Mouse (Mus musculus) G1E (cell line): ENCODE data around the gene Tuba3a. TPM values are rescaled to one million over a fixed set of nuclear protein-coding genes. Genes with fewer than 3 reads are reported as not detected.

Experiments
- ATAC-seq: 2 replicates; pipeline ENCODE4 v1.8.0; 2016; ENCODE audit warnings: mild to moderate bottlenecking; ENCODE audit not compliant: insufficient number of reproducible peaks, poor library complexity, low FRiP score, severe bottlenecking; ENCODE audit errors: extremely low read depth
- DNase-seq: peaks from one replicate; pipeline ENCODE4 v3.0.0; 2012; ENCODE audit warnings: low spot score
- H3K27me3 ChIP-seq: 2 replicates; pipeline ENCODE4 v1.6.1; 2012; ENCODE audit warnings: mild to moderate bottlenecking, low read length, inconsistent platforms; ENCODE audit not compliant: insufficient read depth
- H3K36me3 ChIP-seq: replicated peaks from 2 replicates; pipeline ENCODE3; 2012; ENCODE audit warnings: mild to moderate bottlenecking, inconsistent platforms
- H3K4me1 ChIP-seq: 2 replicates; pipeline ENCODE4 v1.6.1; 2012; ENCODE audit warnings: low read depth, low read length, inconsistent platforms, mixed read lengths; ENCODE audit not compliant: insufficient read depth
- H3K4me3 ChIP-seq: 2 replicates; pipeline ENCODE4 v1.5.1; 2012; ENCODE audit warnings: low read depth, mild to moderate bottlenecking, inconsistent platforms, low read length, moderate library complexity, mixed read lengths
- H3K9me3 ChIP-seq: replicated peaks from 2 replicates; pipeline ENCODE4 v1.6.1; 2012; ENCODE audit warnings: inconsistent platforms
- CTCF ChIP-seq: IDR thresholded peaks from 2 replicates; pipeline ENCODE4 v1.5.1; 2012; ENCODE audit warnings: low read depth, low read length, inconsistent platforms, mixed read lengths
- GATA1 ChIP-seq: IDR thresholded peaks from 2 replicates; pipeline ENCODE4 v1.6.1; 2012; ENCODE audit warnings: borderline replicate concordance, low read length, inconsistent platforms, mixed read lengths
- GATA2 ChIP-seq: IDR thresholded peaks from 2 replicates; pipeline ENCODE4 v1.6.1; 2012; ENCODE audit warnings: low read depth, low read length, inconsistent platforms, borderline replicate concordance
- POLR2AphosphoS5 ChIP-seq: IDR thresholded peaks from 2 replicates; pipeline ENCODE4 v1.6.1; 2012; ENCODE audit warnings: low read depth, low read length, inconsistent platforms; ENCODE audit not compliant: insufficient replicate concordance
- TAL1 ChIP-seq: conservative IDR thresholded peaks from 2 replicates; pipeline ENCODE4 v1.6.1; 2012; ENCODE audit warnings: low read depth, low read length, inconsistent platforms, mixed read lengths
- polyA plus RNA-seq: library from polyadenylated mRNA; stranded (reverse); fragments of >175 nt; gene quantifications from 2 replicates; pipeline ENCODE4 v1.2.3, GENCODE M21; 2012
- total RNA-seq, 2 experiments: library from RNA; stranded (forward) in 1 of 2; stranded (reverse) in 1 of 2; fragments of 200-1000 nt in 1 of 2; fragments of >200 nt in 1 of 2; fragmentation: Nextera tagmentation in 1 of 2; gene quantifications; 2 replicates each; pipeline ENCODE4 v1.2.3; 2014 to 2017

Gene Tuba3a
- total and polyA plus RNA-seq, 3 experiments = not detected

- ATAC-seq = peak; percentile 37; the same call in 1 of the 2 replicates
- no peaks in the 10 kb centered on the region for H3K9me3 ChIP-seq
- H3K4me3 ChIP-seq = peak overlapping the region; percentile 74
- peaks cover 30% of the 10 kb centered on the region for H3K36me3 ChIP-seq
- no peak for DNase-seq
- TF ChIP-seq GATA2 (no peak), CTCF (no peak), TAL1 (no peak), POLR2AphosphoS5 (no peak), GATA1 (no peak)
- H3K4me1 ChIP-seq = peaks cover 44% of the 10 kb centered on the region
- no peaks in the 10 kb centered on the region for H3K27me3 ChIP-seq
Observed at GRCm38 (mm10) chr6:125232045-125232437, 53.8 kb downstream of the Tuba3a start.

GRCm38 (mm10) chr6:125231117-125232044 lies 54.5 kb downstream of the Tuba3a start, which contains the start of gene Tapbpl:
Gene Tapbpl, minus strand, starts transcription at chr6:125231860.
- DNase-seq = peak; percentile 85
- Histone ChIP-seq H3K9me3 (no peaks in the 10 kb centered on the region), H3K27me3 (no peaks in the 10 kb centered on the region), H3K36me3 (peaks cover 36% of the 10 kb centered on the region), H3K4me1 (peaks cover 44% of the 10 kb centered on the region), H3K4me3 (peak within 1 kb of the TSS; percentile 74)
- TF ChIP-seq CTCF = no peak
- peak; percentile 67 for ATAC-seq

- Histone ChIP-seq H3K4me1 (peaks cover 44% of the 10 kb centered on the region), H3K4me3 (peak overlapping the region; percentile 45; the same call in 1 of the 2 replicates), H3K36me3 (peaks cover 40% of the 10 kb centered on the region), H3K9me3 (no peaks in the 10 kb centered on the region), H3K27me3 (no peaks in the 10 kb centered on the region)
- TF ChIP-seq CTCF = no peak
- TF ChIP-seq GATA2 = no peak
- no peak for TF ChIP-seq POLR2AphosphoS5
- TF ChIP-seq TAL1 = no peak
- no peak for TF ChIP-seq GATA1
- ATAC-seq = no peak
- DNase-seq = no peak
Observed at GRCm38 (mm10) chr6:125230571-125230970, 55.3 kb downstream of the Tuba3a start.

Other genes starting within 250 kb of the Tuba3a start
- 36.2 and 37.5 TPM in 2 replicates for gene Ing4, start 246.3 kb downstream of the Tuba3a start, total RNA-seq (2014; fragmentation: Nextera tagmentation)
- 99.6 and 118 TPM in 2 replicates for gene Ing4, start 246.3 kb downstream of the Tuba3a start, total RNA-seq (2017)
- 14.3 and 14.6 TPM in 2 replicates for gene Ing4, start 246.3 kb downstream of the Tuba3a start, polyA plus RNA-seq
- 11.8 and 16.1 TPM in 2 replicates for gene Acrbp, start 236.4 kb downstream of the Tuba3a start, total RNA-seq (2014; fragmentation: Nextera tagmentation)
- gene Acrbp, start 236.4 kb downstream of the Tuba3a start, total RNA-seq (2017) = 4.7 and 8.1 TPM in 2 replicates
- gene Acrbp, start 236.4 kb downstream of the Tuba3a start, polyA plus RNA-seq = 6.4 and 9.4 TPM in 2 replicates
- 0.83 and 2.3 TPM in 2 replicates for gene Lpar5, start 218.1 kb downstream of the Tuba3a start, total RNA-seq (2014; fragmentation: Nextera tagmentation)
- gene Lpar5, start 218.1 kb downstream of the Tuba3a start, total RNA-seq (2017) = 2.4 and 2.6 TPM in 2 replicates
- gene Lpar5, start 218.1 kb downstream of the Tuba3a start, polyA plus RNA-seq = 0.83 and 1.4 TPM in 2 replicates
- gene Chd4, start 190.1 kb downstream of the Tuba3a start, total RNA-seq (2014; fragmentation: Nextera tagmentation) = 235 and 241 TPM in 2 replicates
- 326 and 362 TPM in 2 replicates for gene Chd4, start 190.1 kb downstream of the Tuba3a start, total RNA-seq (2017)
- gene Chd4, start 190.1 kb downstream of the Tuba3a start, polyA plus RNA-seq = 188 and 219 TPM in 2 replicates
- gene Nop2, start 154.1 kb downstream of the Tuba3a start, total RNA-seq (2014; fragmentation: Nextera tagmentation) = 56.9 and 61.0 TPM in 2 replicates
- 87.7 and 89.2 TPM in 2 replicates for gene Nop2, start 154.1 kb downstream of the Tuba3a start, total RNA-seq (2017)
- 53.4 and 90.0 TPM in 2 replicates for gene Nop2, start 154.1 kb downstream of the Tuba3a start, polyA plus RNA-seq
- 20.4 and 25.1 TPM in 2 replicates for gene Iffo1, start 140.8 kb downstream of the Tuba3a start, total RNA-seq (2014; fragmentation: Nextera tagmentation)
- gene Iffo1, start 140.8 kb downstream of the Tuba3a start, total RNA-seq (2017) = 12.3 and 14.5 TPM in 2 replicates
- gene Iffo1, start 140.8 kb downstream of the Tuba3a start, polyA plus RNA-seq = 26.9 and 31.7 TPM in 2 replicates
- 10,890 and 12,360 TPM in 2 replicates for gene Gapdh, start 119.6 kb downstream of the Tuba3a start, total RNA-seq (2014; fragmentation: Nextera tagmentation)
- gene Gapdh, start 119.6 kb downstream of the Tuba3a start, total RNA-seq (2017) = 2,600 and 3,109 TPM in 2 replicates
- gene Gapdh, start 119.6 kb downstream of the Tuba3a start, polyA plus RNA-seq = 26,904 and 30,061 TPM in 2 replicates
- 494 and 557 TPM in 2 replicates for gene Ncapd2, start 94.3 kb downstream of the Tuba3a start, total RNA-seq (2014; fragmentation: Nextera tagmentation)
- gene Ncapd2, start 94.3 kb downstream of the Tuba3a start, total RNA-seq (2017) = 211 and 243 TPM in 2 replicates
- 269 and 275 TPM in 2 replicates for gene Ncapd2, start 94.3 kb downstream of the Tuba3a start, polyA plus RNA-seq
- gene Mrpl51, start 94.2 kb downstream of the Tuba3a start, total RNA-seq (2014; fragmentation: Nextera tagmentation) = 51.3 and 59.6 TPM in 2 replicates
- gene Mrpl51, start 94.2 kb downstream of the Tuba3a start, total RNA-seq (2017) = 143 and 156 TPM in 2 replicates
- 114 and 162 TPM in 2 replicates for gene Mrpl51, start 94.2 kb downstream of the Tuba3a start, polyA plus RNA-seq
- 21.9 and 30.2 TPM in 2 replicates for gene Vamp1, start 70.5 kb downstream of the Tuba3a start, total RNA-seq (2014; fragmentation: Nextera tagmentation)
- 6.1 and 7.9 TPM in 2 replicates for gene Vamp1, start 70.5 kb downstream of the Tuba3a start, total RNA-seq (2017)
- gene Vamp1, start 70.5 kb downstream of the Tuba3a start, polyA plus RNA-seq = 1.9 and 2.8 TPM in 2 replicates
- 0.73 and 0.90 TPM in 2 replicates for gene Tapbpl, start 54.2 kb downstream of the Tuba3a start, total RNA-seq (2014; fragmentation: Nextera tagmentation)
- 1.2 and 1.8 TPM in 2 replicates for gene Tapbpl, start 54.2 kb downstream of the Tuba3a start, total RNA-seq (2017)
- gene Tapbpl, start 54.2 kb downstream of the Tuba3a start, polyA plus RNA-seq = 1.2 and 1.4 TPM in 2 replicates
- gene Cd27, start 49.0 kb downstream of the Tuba3a start, total RNA-seq (2014; fragmentation: Nextera tagmentation) = not detected in 2 replicates
- gene Cd27, start 49.0 kb downstream of the Tuba3a start, total RNA-seq (2017) = 0.87 TPM in 1 of 2 replicates, not detected in the other
- not detected in 2 replicates for gene Cd27, start 49.0 kb downstream of the Tuba3a start, polyA plus RNA-seq
- not detected in 2 replicates for gene Ltbr, start 27.8 kb upstream of the Tuba3a start, total RNA-seq (2014; fragmentation: Nextera tagmentation)
- not detected in 2 replicates for gene Ltbr, start 27.8 kb upstream of the Tuba3a start, total RNA-seq (2017)
- 0.03 TPM in 1 of 2 replicates, not detected in the other for gene Ltbr, start 27.8 kb upstream of the Tuba3a start, polyA plus RNA-seq
- not detected in 2 replicates for gene Scnn1a, start 34.6 kb upstream of the Tuba3a start, total RNA-seq (2014; fragmentation: Nextera tagmentation)
- 0.06 and 0.16 TPM in 2 replicates for gene Scnn1a, start 34.6 kb upstream of the Tuba3a start, total RNA-seq (2017)
- gene Scnn1a, start 34.6 kb upstream of the Tuba3a start, polyA plus RNA-seq = 0.01 TPM in 1 of 2 replicates, not detected in the other
- not detected in 2 replicates for gene Tnfrsf1a, start 63.3 kb upstream of the Tuba3a start, total RNA-seq (2014; fragmentation: Nextera tagmentation)
- not detected in 2 replicates for gene Tnfrsf1a, start 63.3 kb upstream of the Tuba3a start, total RNA-seq (2017)
- gene Tnfrsf1a, start 63.3 kb upstream of the Tuba3a start, polyA plus RNA-seq = 0.04 TPM in 1 of 2 replicates, not detected in the other
- not detected in 2 replicates for gene Plekhg6, start 94.8 kb upstream of the Tuba3a start, total RNA-seq (2014; fragmentation: Nextera tagmentation)
- gene Plekhg6, start 94.8 kb upstream of the Tuba3a start, total RNA-seq (2017) = not detected in 2 replicates
- not detected in 2 replicates for gene Plekhg6, start 94.8 kb upstream of the Tuba3a start, polyA plus RNA-seq
- gene Cd9, start 208.7 kb upstream of the Tuba3a start, total RNA-seq (2014; fragmentation: Nextera tagmentation) = not detected in 2 replicates
- gene Cd9, start 208.7 kb upstream of the Tuba3a start, total RNA-seq (2017) = not detected in 2 replicates
- gene Cd9, start 208.7 kb upstream of the Tuba3a start, polyA plus RNA-seq = not detected in 2 replicates